Mouse (Mus musculus) olfactory bulb, adult 2 months (tissue): Measurements from ENCODE around the gene Cdc27. TPM values are rescaled to one million over a fixed set of nuclear protein-coding genes. Genes with fewer than 3 reads are reported as not detected.

Experiments used
- H3K27ac ChIP-seq: fragments of 200-500 bp; 2 replicates; pipeline ENCODE4 v1.5.1; 2012; ENCODE audit warnings: low read depth, low read length; ENCODE audit not compliant: insufficient read depth
- H3K4me1 ChIP-seq: fragments of 200-500 bp; 2 replicates; pipeline ENCODE4 v1.6.1; 2012; ENCODE audit warnings: low read length; ENCODE audit not compliant: control insufficient read depth, insufficient read depth
- H3K4me3 ChIP-seq: fragments of 200-500 bp; 2 replicates; pipeline ENCODE4 v1.5.1; 2012; ENCODE audit warnings: mild to moderate bottlenecking, low read depth, low read length, moderate library complexity; ENCODE audit not compliant: insufficient read depth
- CTCF ChIP-seq: fragments of 200-500 bp; IDR thresholded peaks from 2 replicates; pipeline ENCODE4 v1.5.1; 2012; ENCODE audit warnings: low read depth, mild to moderate bottlenecking, low read length, moderate library complexity; ENCODE audit not compliant: insufficient read depth
- POLR2A ChIP-seq: fragments of 200-500 bp; IDR thresholded peaks from 2 replicates; pipeline ENCODE4 v1.6.1; 2012; ENCODE audit warnings: mild to moderate bottlenecking, low read depth, low read length, moderate library complexity; ENCODE audit not compliant: insufficient read depth
- WGBS: fragments of 180-500 bp; shearing (Covaris S2); methylation state at CpG from one replicate; pipeline ENCODE4 v1.1.7; 2018; 5-methylcytosine and 5-hydroxymethylcytosine counted together
- polyA plus RNA-seq: library from polyadenylated mRNA; stranded (reverse); fragments of >200 nt; gene quantifications from 2 replicates; pipeline ENCODE4 v1.2.4, GENCODE M21; 2012; ENCODE audit warnings: low replicate concordance; ENCODE audit not compliant: missing spikeins, insufficient read depth, insufficient read length

Gene Cdc27
- 494 TPM in 1 of 2 replicates, not detected in the other for polyA plus RNA-seq

- under 1% methylated on average over 35 of the region's 35 CpGs for WGBS
- H3K27ac ChIP-seq: peak within 1 kb of the TSS; percentile 66; the same call in 1 of the 2 replicates
- no peaks in the 10 kb centered on the region for H3K4me1 ChIP-seq
- no peak for TF ChIP-seq CTCF
- TF ChIP-seq POLR2A: peak; percentile 31; the same call in 1 of the 2 replicates
- peak within 1 kb of the TSS; percentile 86 for H3K4me3 ChIP-seq
These were observed at the start of gene Cdc27, which contains the start of gene Myl4 for GRCm38 (mm10) chr11:104550406-104550974. Gene Cdc27 (minus strand): TSS chr11:104550620. Gene Myl4 (plus strand): TSS chr11:104550663.

GRCm38 (mm10) chr11:104599265-104599945 is 49.0 kb upstream of the Cdc27 start:
- H3K4me1 ChIP-seq: no peaks in the 10 kb centered on the region
- 76% methylated on average over 13 of the region's 13 CpGs for WGBS
- TF ChIP-seq POLR2A (no peak), CTCF (no peak)
- H3K4me3 ChIP-seq: no peak overlapping the region
- H3K27ac ChIP-seq: no peak overlapping the region

- 87% methylated on average over 10 of the region's 10 CpGs for WGBS
- TF ChIP-seq POLR2A (no peak), CTCF (no peak)
- H3K27ac ChIP-seq: no peak overlapping the region
- no peak overlapping the region for H3K4me3 ChIP-seq
- no peaks in the 10 kb centered on the region for H3K4me1 ChIP-seq
These were observed 45.9 kb upstream of the Cdc27 start for GRCm38 (mm10) chr11:104596365-104596764.

GRCm38 (mm10) chr11:104592066-104592835 is 41.8 kb upstream of the Cdc27 start:
- 86% methylated on average over 13 of the region's 13 CpGs for WGBS
- Histone ChIP-seq H3K4me1 (no peaks in the 10 kb centered on the region), H3K27ac (no peak overlapping the region), H3K4me3 (no peak overlapping the region)
- no peak for TF ChIP-seq POLR2A
- TF ChIP-seq CTCF: no peak

- Histone ChIP-seq H3K27ac (no peak overlapping the region), H3K4me1 (no peaks in the 10 kb centered on the region), H3K4me3 (no peak overlapping the region)
- TF ChIP-seq CTCF (no peak), POLR2A (no peak)
- WGBS: 1% methylated on average over 8 of the region's 8 CpGs
These were observed 39.7 kb upstream of the Cdc27 start for GRCm38 (mm10) chr11:104590148-104590547.

GRCm38 (mm10) chr11:104589570-104589969 is 39.1 kb upstream of the Cdc27 start:
- Histone ChIP-seq H3K4me3 (no peak overlapping the region), H3K4me1 (no peaks in the 10 kb centered on the region), H3K27ac (no peak overlapping the region)
- 65% methylated on average over 1 of the region's 1 CpGs for WGBS
- TF ChIP-seq POLR2A (no peak), CTCF (no peak)

GRCm38 (mm10) chr11:104588513-104588912 is 38.1 kb upstream of the Cdc27 start:
- H3K27ac ChIP-seq: no peak overlapping the region
- no peak for TF ChIP-seq POLR2A
- TF ChIP-seq CTCF: no peak
- H3K4me3 ChIP-seq: no peak overlapping the region
- no peaks in the 10 kb centered on the region for H3K4me1 ChIP-seq
- WGBS: 99% methylated on average over 2 of the region's 2 CpGs

- Histone ChIP-seq H3K4me3 (no peak overlapping the region), H3K27ac (no peak overlapping the region), H3K4me1 (no peaks in the 10 kb centered on the region)
- WGBS: 94% methylated on average over 9 of the region's 9 CpGs
- TF ChIP-seq POLR2A (no peak), CTCF (no peak)
These were observed 37.5 kb upstream of the Cdc27 start for GRCm38 (mm10) chr11:104587904-104588303.

GRCm38 (mm10) chr11:104585495-104585894 is 35.1 kb upstream of the Cdc27 start:
- TF ChIP-seq CTCF: no peak
- TF ChIP-seq POLR2A: no peak
- H3K4me1 ChIP-seq: no peaks in the 10 kb centered on the region
- WGBS: 85% methylated on average over 5 of the region's 5 CpGs
- no peak overlapping the region for H3K4me3 ChIP-seq
- no peak overlapping the region for H3K27ac ChIP-seq
